In genomic region chrX:134048994-134049393, GRCm38 (mm10) we compare ENCODE assay signal across 31 mouse cellular contexts. TPM values are rescaled to one million over a fixed set of nuclear protein-coding genes. Genes with fewer than 3 reads are reported as not detected.
A peak's percentile ranks its signal among the peaks of the same experiment; 100 is the strongest.
DNase-seq lines count a peak whose midpoint lies in the region; ATAC-seq and TF ChIP-seq lines count a peak whose summit lies in the region.
"Had no signal": no experiment of that assay in that cellular context is flagged by ENCODE, and none has a peak within 500 bp of the region (broad histone marks: within the 10 kb centered on the region; RNA-seq: fewer than 3 reads in every experiment).

No protein-coding gene starts in this region.

- H3K9me3 ChIP-seq in forebrain, embryonic 15.5 days, result no peaks in the 10 kb centered on the region
- H3K9me3 ChIP-seq: forebrain, embryonic 13.5 days; heart, embryonic 13.5 days; limb, embryonic 10.5 days; limb, embryonic 15.5 days; megakaryocyte, embryonic 14.5 days; midbrain, embryonic 12.5 days had no signal

- TF ChIP-seq CTCF in gastrocnemius, adult 2 months (IDR thresholded peaks at IDR 0.05), result peak; percentile 27; the same call in 1 of the 2 replicates
- peak; percentile 29 for TF ChIP-seq CTCF in layer of hippocampus, adult 2 months (conservative IDR thresholded peaks at IDR 0.05)
- TF ChIP-seq CTCF in brain, embryonic 14.5 days (IDR thresholded peaks at IDR 0.05; ENCODE audit: borderline replicate concordance, extremely low read depth, insufficient read depth, insufficient read length), result peak; percentile 20; the same call in 1 of the 2 replicates

- DNase-seq in gastrocnemius, adult 2 months, result no peak
- no peak for DNase-seq in gastrocnemius, postnatal 25 days
- DNase-seq in layer of hippocampus, adult 2 months (ENCODE audit: low spot score in 2 of 2), result no peak
- no peak for DNase-seq in layer of hippocampus, postnatal 25 days (ENCODE audit: extremely low spot score in 1 of 2, low spot score in 1 of 2)
- peak; percentile 3 for DNase-seq in 3T3-L1 (ENCODE audit: low read depth, low spot score)
- DNase-seq in brain, embryonic 14.5 days (ENCODE audit: low read depth), result no peak
- DNase-seq: adrenal gland, adult 2 months; adrenal gland, postnatal 36 days; cerebellum, adult 2 months; cerebellum, postnatal 14 days; gastrocnemius, postnatal 36 days; heart, adult 18-20 months; kidney, adult 9 months; kidney, postnatal 25 days; layer of hippocampus, postnatal 36 days; lung, embryonic 14.5 days; lung, postnatal 36 days; right cerebral cortex, adult 18-20 months; thymus, adult 2 months; thymus, postnatal 36 days had no signal

- 71% methylated on average over 1 of the region's 1 CpGs for WGBS in forebrain, embryonic 15.5 days

- H3K4me3 ChIP-seq in gastrocnemius, adult 2 months, result no peak overlapping the region
- H3K4me3 ChIP-seq in layer of hippocampus, adult 2 months, result no peak overlapping the region
- H3K4me3 ChIP-seq in forebrain, embryonic 15.5 days, result no peak overlapping the region
- H3K4me3 ChIP-seq: forebrain, embryonic 13.5 days; heart, embryonic 13.5 days; limb, embryonic 10.5 days; limb, embryonic 15.5 days; megakaryocyte, embryonic 14.5 days; midbrain, embryonic 12.5 days had no signal

- H3K36me3 ChIP-seq in forebrain, embryonic 15.5 days, result no peaks in the 10 kb centered on the region
- H3K36me3 ChIP-seq: heart, embryonic 13.5 days; limb, embryonic 10.5 days; limb, embryonic 15.5 days; midbrain, embryonic 12.5 days had no signal

- no peaks in the 10 kb centered on the region for H3K27me3 ChIP-seq in forebrain, embryonic 15.5 days
- H3K27me3 ChIP-seq: forebrain, embryonic 13.5 days; heart, embryonic 13.5 days; limb, embryonic 15.5 days; midbrain, embryonic 12.5 days had no signal

- intact Hi-C loops in gastrocnemius, adult 2 months (cut with DNase I), result no loop called here

- no peak overlapping the region for H3K27ac ChIP-seq in gastrocnemius, adult 2 months
- H3K27ac ChIP-seq in layer of hippocampus, adult 2 months, result no peak overlapping the region
- H3K27ac ChIP-seq in forebrain, embryonic 15.5 days (replicated peaks), result no peak overlapping the region
- H3K27ac ChIP-seq: forebrain, embryonic 13.5 days; heart, embryonic 13.5 days; limb, embryonic 10.5 days; limb, embryonic 15.5 days; liver, embryonic 14.5 days; midbrain, embryonic 12.5 days had no signal

- no peak overlapping the region for H3K4me2 ChIP-seq in forebrain, embryonic 15.5 days (replicated peaks)
- H3K4me2 ChIP-seq: forebrain, embryonic 13.5 days; heart, embryonic 13.5 days; limb, embryonic 15.5 days; lung, embryonic 14.5 days; midbrain, embryonic 12.5 days had no signal

- no peaks in the 10 kb centered on the region for H3K4me1 ChIP-seq in forebrain, embryonic 15.5 days
- H3K4me1 ChIP-seq: forebrain, embryonic 13.5 days; heart, embryonic 13.5 days; limb, embryonic 10.5 days; limb, embryonic 15.5 days; midbrain, embryonic 12.5 days had no signal

- no peak for TF ChIP-seq POLR2A in brain, embryonic 14.5 days (IDR thresholded peaks at IDR 0.05; ENCODE audit: borderline replicate concordance, extremely low read depth, insufficient read depth, insufficient read length, poor library complexity, severe bottlenecking)

- ATAC-seq in forebrain, embryonic 15.5 days (replicated peaks), result no peak
- ATAC-seq: activated CD4-positive, CD25-positive, alpha-beta regulatory T cell, adult 4 months; forebrain, embryonic 13.5 days; hindbrain, embryonic 16.5 days; intestine, embryonic 16.5 days had no signal

- no peak overlapping the region for H3K9ac ChIP-seq in forebrain, embryonic 15.5 days (replicated peaks)
- H3K9ac ChIP-seq: forebrain, embryonic 13.5 days; heart, embryonic 13.5 days; limb, embryonic 15.5 days; liver, embryonic 14.5 days; lung, embryonic 14.5 days; midbrain, embryonic 12.5 days had no signal

RNA-seq across cellular contexts. Expression of gene Cstf2, which starts 10.0 kb away (rescaled TPM):
- total RNA-seq in gastrocnemius, adult 2 months (2021), result 1 to 10 TPM; 6.9 to 7.9 TPM
- total RNA-seq in gastrocnemius, postnatal 25 days (2021), result 1 to 10 TPM; 7.9 to 9.6 TPM
- total RNA-seq in layer of hippocampus, adult 2 months (2021), result 100 to 1,000 TPM in 1 of 2 experiments, 10 to 100 TPM in 1; 92.6 to 104 TPM
- 100 to 1,000 TPM in 1 of 2 experiments, 10 to 100 TPM in 1; 89.4 to 103 TPM for total RNA-seq in layer of hippocampus, postnatal 25 days (2021)
- polyA plus RNA-seq in brain, embryonic 14.5 days (2012; rRNA removed), result 80.8 and 84.3 TPM in 2 replicates
- polyA plus RNA-seq in forebrain, embryonic 15.5 days (2015; fragmentation: Nextera tagmentation; extraction: Ambion mirVana), result 56.8 and 62.1 TPM in 2 replicates

Comparison
In these comparisons a context has a peak if more than half of its experiments do, and no peak if none do; other contexts are left out.
1. RNA of gene Cstf2, which starts 10.0 kb away (total RNA-seq): 92.6 to 104 TPM in layer of hippocampus, adult 2 months and 89.4 to 103 TPM in layer of hippocampus, postnatal 25 days; 7.9 to 9.6 TPM in gastrocnemius, postnatal 25 days and 6.9 to 7.9 TPM in gastrocnemius, adult 2 months; every median in the first group is over 4 times any median in the second.
2. Peak in every context shown above with its lines, with median percentiles within 50 percentile points of each other: CTCF ChIP-seq.